Mouse (Mus musculus) ES-Bruce4 (cell line): ENCODE measurements around the gene Olfr71. TPM values are rescaled to one million over a fixed set of nuclear protein-coding genes. Genes with fewer than 3 reads are reported as not detected.

Experiments
- H3K27ac ChIP-seq: 2 replicates; pipeline ENCODE4 v1.5.1; 2012; ENCODE audit warnings: low read length, inconsistent platforms; ENCODE audit not compliant: insufficient read depth
- H3K27me3 ChIP-seq: 2 replicates; pipeline ENCODE4 v1.6.1; 2012; ENCODE audit warnings: mild to moderate bottlenecking, low read length, inconsistent platforms; ENCODE audit not compliant: control insufficient read depth, poor library complexity, insufficient read depth, severe bottlenecking
- H3K36me3 ChIP-seq: 2 replicates; pipeline ENCODE4 v1.6.1; 2012; ENCODE audit warnings: inconsistent platforms, mild to moderate bottlenecking, low read length, moderate library complexity; ENCODE audit not compliant: control insufficient read depth, poor library complexity, insufficient read depth, severe bottlenecking
- H3K4me1 ChIP-seq: one replicate; pipeline ENCODE4 v1.8.1; 2011; ENCODE audit warnings: low read length; ENCODE audit not compliant: control insufficient read depth, insufficient read depth
- H3K4me3 ChIP-seq: 2 replicates; pipeline ENCODE4 v1.5.1; 2011; ENCODE audit warnings: low read depth, mild to moderate bottlenecking, low read length
- H3K9ac ChIP-seq: 2 replicates; pipeline ENCODE4 v1.6.1; 2012; ENCODE audit warnings: low read depth, mild to moderate bottlenecking, inconsistent platforms; ENCODE audit not compliant: poor library complexity, severe bottlenecking
- H3K9me3 ChIP-seq: replicated peaks from 2 replicates; pipeline ENCODE4 v1.6.1; 2012; ENCODE audit warnings: mild to moderate bottlenecking, low read length, inconsistent platforms; ENCODE audit not compliant: control insufficient read depth, poor library complexity, insufficient read depth, severe bottlenecking
- CTCF ChIP-seq: IDR thresholded peaks from one replicate; pipeline ENCODE4 v1.8.1; 2011; ENCODE audit warnings: low read depth, low read length
- EP300 ChIP-seq: IDR thresholded peaks from 2 replicates; pipeline ENCODE4 v1.6.1; 2011; ENCODE audit warnings: low read depth, low read length; ENCODE audit not compliant: insufficient read depth
- POLR2A ChIP-seq: IDR thresholded peaks from one replicate; pipeline ENCODE4 v1.8.1; 2011; ENCODE audit warnings: low read length; ENCODE audit not compliant: insufficient read depth
- polyA plus RNA-seq: library from polyadenylated mRNA; stranded (reverse); fragments of >200 nt; gene quantifications from 2 replicates; pipeline ENCODE4 v1.2.4, GENCODE M21; 2011; ENCODE audit warnings: low read depth; ENCODE audit not compliant: missing spikeins, insufficient read depth, insufficient read length

Gene Olfr71
- polyA plus RNA-seq, 1 experiment, result not detected

DNA sequence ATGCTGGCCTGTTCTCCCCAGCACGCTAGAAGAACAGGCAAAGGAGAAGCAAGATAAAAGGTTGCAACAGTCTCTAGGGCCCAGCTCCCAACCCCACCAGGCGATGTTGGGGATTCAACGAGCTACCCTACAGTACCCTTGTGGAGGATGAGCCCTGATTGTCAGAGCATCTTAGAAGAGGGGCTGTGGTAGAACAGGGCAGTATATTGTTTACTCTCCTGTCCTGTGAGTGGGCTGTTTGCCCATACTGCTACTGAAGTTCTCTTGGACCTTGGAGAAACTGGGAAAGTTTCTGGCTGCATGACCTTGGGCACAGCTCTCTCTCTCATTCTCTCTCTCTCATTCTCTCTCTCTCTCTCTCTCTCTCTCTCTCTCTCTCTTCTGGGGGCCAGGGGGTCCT lies 19.1 kb upstream of the Olfr71 start:
- Histone ChIP-seq H3K27ac (no peak overlapping the region), H3K27me3 (no peaks in the 10 kb centered on the region), H3K9me3 (no peaks in the 10 kb centered on the region), H3K4me1 (no peaks in the 10 kb centered on the region), H3K9ac (no peak overlapping the region), H3K36me3 (no peaks in the 10 kb centered on the region), H3K4me3 (no peak overlapping the region)
- TF ChIP-seq CTCF, result no peak
- no peak for TF ChIP-seq EP300
- TF ChIP-seq POLR2A, result no peak

GRCm38 (mm10) chr4:43728576-43728954 lies 18.5 kb upstream of the Olfr71 start:
- H3K4me3 ChIP-seq, result no peak overlapping the region
- no peaks in the 10 kb centered on the region for H3K9me3 ChIP-seq
- H3K9ac ChIP-seq, result no peak overlapping the region
- no peak for TF ChIP-seq POLR2A
- TF ChIP-seq EP300, result no peak
- TF ChIP-seq CTCF, result no peak
- H3K36me3 ChIP-seq, result no peaks in the 10 kb centered on the region
- no peaks in the 10 kb centered on the region for H3K4me1 ChIP-seq
- H3K27me3 ChIP-seq, result no peaks in the 10 kb centered on the region
- no peak overlapping the region for H3K27ac ChIP-seq

GRCm38 (mm10) chr4:43727718-43728575 lies 17.9 kb upstream of the Olfr71 start:
- Histone ChIP-seq H3K9me3 (no peaks in the 10 kb centered on the region), H3K27ac (no peak overlapping the region), H3K36me3 (no peaks in the 10 kb centered on the region), H3K9ac (no peak overlapping the region), H3K4me3 (no peak overlapping the region), H3K4me1 (no peaks in the 10 kb centered on the region), H3K27me3 (no peaks in the 10 kb centered on the region)
- no peak for TF ChIP-seq EP300
- no peak for TF ChIP-seq CTCF
- TF ChIP-seq POLR2A, result no peak

- Histone ChIP-seq H3K9ac (no peak within 1 kb of the TSS), H3K27ac (no peak within 1 kb of the TSS)
- TF ChIP-seq CTCF (no peak), EP300 (no peak)
Observed at GRCm38 (mm10) chr4:43726995-43727394, 16.9 kb upstream of the Olfr71 start, which contains the start of gene Hrct1. TSS of gene Hrct1 (plus strand) at chr4:43727188.

DNA sequence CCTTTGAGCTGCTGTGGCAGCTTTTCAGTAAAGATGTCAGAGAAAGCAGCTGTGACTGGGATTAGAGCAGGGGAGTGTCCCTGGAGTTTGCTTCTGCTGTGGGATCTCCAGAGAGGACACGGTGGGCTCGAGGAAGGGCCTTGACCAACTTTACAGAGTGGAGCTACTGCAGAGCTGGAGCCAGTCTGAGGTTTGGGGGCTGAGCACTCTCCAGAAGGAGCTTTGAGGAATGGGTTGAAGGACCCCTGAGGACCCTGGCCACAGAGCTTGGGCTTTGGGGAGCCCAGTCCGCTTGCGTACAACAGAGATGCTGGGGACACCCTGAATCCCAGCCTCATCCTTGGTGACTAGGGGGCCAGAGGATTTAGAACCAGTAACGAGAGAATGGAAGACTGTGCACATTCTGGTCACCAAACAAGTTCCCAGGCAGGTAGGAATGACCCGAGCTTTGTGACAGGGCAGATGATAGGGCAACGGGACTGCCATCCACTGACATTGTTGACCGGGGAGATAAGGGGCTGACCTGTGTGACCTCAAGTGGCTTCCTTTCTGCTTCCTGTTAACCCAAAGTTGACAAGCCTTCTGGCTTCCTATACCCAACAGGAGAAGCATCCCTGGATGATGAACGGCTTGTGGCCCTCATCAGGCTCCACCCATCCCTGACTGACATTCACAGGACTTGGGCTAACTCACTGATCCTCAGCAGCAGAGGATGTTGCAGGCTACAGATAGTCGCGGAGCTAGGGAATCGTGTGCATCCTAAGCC lies 16.4 kb upstream of the Olfr71 start:
- H3K4me3 ChIP-seq, result no peak overlapping the region
- H3K27ac ChIP-seq, result no peak overlapping the region
- H3K36me3 ChIP-seq, result no peaks in the 10 kb centered on the region
- no peaks in the 10 kb centered on the region for H3K9me3 ChIP-seq
- no peak overlapping the region for H3K9ac ChIP-seq
- H3K27me3 ChIP-seq, result no peaks in the 10 kb centered on the region
- TF ChIP-seq POLR2A, result no peak
- TF ChIP-seq EP300, result no peak
- TF ChIP-seq CTCF, result no peak
- no peaks in the 10 kb centered on the region for H3K4me1 ChIP-seq

More at GRCm38 (mm10) chr4:43726995-43727394, 16.9 kb upstream of the Olfr71 start, which contains the start of gene Hrct1:
- Histone ChIP-seq H3K36me3 (no peaks in the 10 kb centered on the region), H3K4me1 (no peaks in the 10 kb centered on the region), H3K27me3 (no peaks in the 10 kb centered on the region), H3K9me3 (no peaks in the 10 kb centered on the region), H3K4me3 (no peak within 1 kb of the TSS)

DNA sequence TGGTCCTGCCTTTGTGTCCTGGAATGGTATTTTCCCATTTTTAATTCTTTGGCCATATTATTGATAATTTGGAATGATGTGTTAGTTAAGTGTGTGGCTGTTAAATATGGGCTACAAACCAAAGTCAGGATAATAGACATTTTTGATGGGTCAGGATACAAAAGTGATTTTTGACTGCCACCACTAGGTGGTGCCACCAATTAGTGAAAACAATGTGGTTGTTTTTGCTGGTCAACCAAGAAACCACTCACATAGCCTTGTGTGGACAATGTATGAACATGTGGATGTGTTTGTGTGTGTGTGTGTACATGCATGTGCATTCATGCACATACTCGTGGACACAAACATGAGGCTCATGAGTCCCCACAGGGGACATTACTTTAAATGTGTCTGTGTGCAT lies 14.7 kb upstream of the Olfr71 start:
- TF ChIP-seq EP300 (no peak), CTCF (peak; percentile 15)
- no peaks in the 10 kb centered on the region for H3K27me3 ChIP-seq
- H3K9me3 ChIP-seq, result no peaks in the 10 kb centered on the region
- H3K36me3 ChIP-seq, result no peaks in the 10 kb centered on the region
- H3K9ac ChIP-seq, result no peak overlapping the region
- no peak overlapping the region for H3K27ac ChIP-seq
- H3K4me3 ChIP-seq, result no peak overlapping the region
- H3K4me1 ChIP-seq, result no peaks in the 10 kb centered on the region
